Mouse (Mus musculus): ENCODE results near the gene Gm42715. TPM values are rescaled to one million over a fixed set of nuclear protein-coding genes. Genes with fewer than 3 reads are reported as not detected.
A peak's percentile ranks its signal among the peaks of the same experiment; 100 is the strongest.

The Gm42715 gene
- polyA plus RNA-seq, 1 experiment, result 9.5 TPM

GRCm38 (mm10) chr7:127611011-127611410 lies 91.6 kb downstream of the Gm42715 start:
- Histone ChIP-seq H3K27me3 (ENCODE audit: control insufficient read depth, insufficient read depth, low read length) (no peaks in the 10 kb centered on the region), H3K36me3 (ENCODE audit: control insufficient read depth, insufficient read depth, low read length) (peaks cover 22% of the 10 kb centered on the region), H3K4me3 (ENCODE audit: low read depth, low read length) (no peak overlapping the region), H3K27ac (ENCODE audit: insufficient read depth, low read depth, low read length) (no peak overlapping the region), H3K4me1 (ENCODE audit: control insufficient read depth, insufficient read depth, insufficient read length, low read length) (0 out of 2 replicates have a peak, but pooled peaks cover 3% of the 10 kb centered on the region)
- TF ChIP-seq POLR2A (IDR thresholded peaks at IDR 0.05; ENCODE audit: low read depth, low read length), result no peak
- TF ChIP-seq CTCF (IDR thresholded peaks at IDR 0.05; ENCODE audit: extremely low read depth, insufficient read length, insufficient replicate concordance, low read depth, low read length), result no peak
- WGBS, result 96% methylated on average over 29 of the region's 29 CpGs

GRCm38 (mm10) chr7:127611561-127611960 lies 92.2 kb downstream of the Gm42715 start:
- Histone ChIP-seq H3K27me3 (ENCODE audit: control insufficient read depth, insufficient read depth, low read length) (no peaks in the 10 kb centered on the region), H3K36me3 (ENCODE audit: control insufficient read depth, insufficient read depth, low read length) (peaks cover 22% of the 10 kb centered on the region), H3K4me1 (ENCODE audit: control insufficient read depth, insufficient read depth, insufficient read length, low read length) (0 out of 2 replicates have a peak, but pooled peaks cover 3% of the 10 kb centered on the region), H3K4me3 (ENCODE audit: low read depth, low read length) (no peak overlapping the region), H3K27ac (ENCODE audit: insufficient read depth, low read depth, low read length) (no peak overlapping the region)
- 96% methylated on average over 26 of the region's 26 CpGs for WGBS
- no peak for TF ChIP-seq CTCF (IDR thresholded peaks at IDR 0.05; ENCODE audit: extremely low read depth, insufficient read length, insufficient replicate concordance, low read depth, low read length)
- TF ChIP-seq POLR2A (IDR thresholded peaks at IDR 0.05; ENCODE audit: low read depth, low read length), result no peak

- Histone ChIP-seq H3K4me3 (ENCODE audit: low read depth, low read length) (no peak overlapping the region), H3K27ac (ENCODE audit: insufficient read depth, low read depth, low read length) (no peak overlapping the region), H3K4me1 (ENCODE audit: control insufficient read depth, insufficient read depth, insufficient read length, low read length) (0 out of 2 replicates have a peak, but pooled peaks cover 3% of the 10 kb centered on the region), H3K27me3 (ENCODE audit: control insufficient read depth, insufficient read depth, low read length) (no peaks in the 10 kb centered on the region), H3K36me3 (ENCODE audit: control insufficient read depth, insufficient read depth, low read length) (peaks cover 22% of the 10 kb centered on the region)
- TF ChIP-seq POLR2A (IDR thresholded peaks at IDR 0.05; ENCODE audit: low read depth, low read length), result no peak
- no peak for TF ChIP-seq CTCF (IDR thresholded peaks at IDR 0.05; ENCODE audit: extremely low read depth, insufficient read length, insufficient replicate concordance, low read depth, low read length)
- WGBS, result 88% methylated on average over 8 of the region's 8 CpGs
Measured at GRCm38 (mm10) chr7:127613501-127613900, 94.1 kb downstream of the Gm42715 start.

GRCm38 (mm10) chr7:127614091-127614490 lies 94.7 kb downstream of the Gm42715 start:
- 16% methylated on average over 8 of the region's 8 CpGs for WGBS
- Histone ChIP-seq H3K27ac (ENCODE audit: insufficient read depth, low read depth, low read length) (no peak overlapping the region), H3K4me1 (ENCODE audit: control insufficient read depth, insufficient read depth, insufficient read length, low read length) (0 out of 2 replicates have a peak, but pooled peaks cover 3% of the 10 kb centered on the region), H3K27me3 (ENCODE audit: control insufficient read depth, insufficient read depth, low read length) (no peaks in the 10 kb centered on the region), H3K36me3 (ENCODE audit: control insufficient read depth, insufficient read depth, low read length) (peaks cover 22% of the 10 kb centered on the region), H3K4me3 (ENCODE audit: low read depth, low read length) (peak overlapping the region; percentile 98)
- TF ChIP-seq CTCF (IDR thresholded peaks at IDR 0.05; ENCODE audit: extremely low read depth, insufficient read length, insufficient replicate concordance, low read depth, low read length), result no peak

- Histone ChIP-seq H3K27ac (ENCODE audit: insufficient read depth, low read depth, low read length) (no peak overlapping the region), H3K36me3 (ENCODE audit: control insufficient read depth, insufficient read depth, low read length) (peaks cover 22% of the 10 kb centered on the region), H3K27me3 (ENCODE audit: control insufficient read depth, insufficient read depth, low read length) (no peaks in the 10 kb centered on the region), H3K4me3 (ENCODE audit: low read depth, low read length) (peak overlapping the region; percentile 98), H3K4me1 (ENCODE audit: control insufficient read depth, insufficient read depth, insufficient read length, low read length) (0 out of 2 replicates have a peak, but pooled peaks cover 3% of the 10 kb centered on the region)
- WGBS, result under 1% methylated on average over 37 of the region's 44 CpGs
- TF ChIP-seq CTCF (IDR thresholded peaks at IDR 0.05; ENCODE audit: extremely low read depth, insufficient read length, insufficient replicate concordance, low read depth, low read length) (no peak), POLR2A (IDR thresholded peaks at IDR 0.05; ENCODE audit: low read depth, low read length) (no peak)
Measured at GRCm38 (mm10) chr7:127614511-127614890, 95.1 kb downstream of the Gm42715 start.

- H3K4me1 ChIP-seq (ENCODE audit: control insufficient read depth, insufficient read depth, insufficient read length, low read length), result 0 out of 2 replicates have a peak, but pooled peaks cover 3% of the 10 kb centered on the region
- H3K27me3 ChIP-seq (ENCODE audit: control insufficient read depth, insufficient read depth, low read length), result no peaks in the 10 kb centered on the region
- 1% methylated on average over 50 of the region's 50 CpGs for WGBS
- no peak within 1 kb of the TSS for H3K27ac ChIP-seq (ENCODE audit: insufficient read depth, low read depth, low read length)
- H3K4me3 ChIP-seq (ENCODE audit: low read depth, low read length), result peak within 1 kb of the TSS; percentile 98
- H3K36me3 ChIP-seq (ENCODE audit: control insufficient read depth, insufficient read depth, low read length), result peaks cover 18% of the 10 kb centered on the region
- no peak for TF ChIP-seq POLR2A (IDR thresholded peaks at IDR 0.05; ENCODE audit: low read depth, low read length)
- no peak for TF ChIP-seq CTCF (IDR thresholded peaks at IDR 0.05; ENCODE audit: extremely low read depth, insufficient read length, insufficient replicate concordance, low read depth, low read length)
Measured at GRCm38 (mm10) chr7:127614891-127615843, 95.8 kb downstream of the Gm42715 start, which contains the start of gene Zfp629. Gene Zfp629 (minus strand): TSS chr7:127615797.

GRCm38 (mm10) chr7:127616336-127616735 lies 97.0 kb downstream of the Gm42715 start:
- Histone ChIP-seq H3K36me3 (ENCODE audit: control insufficient read depth, insufficient read depth, low read length) (peaks cover 10% of the 10 kb centered on the region), H3K27me3 (ENCODE audit: control insufficient read depth, insufficient read depth, low read length) (no peaks in the 10 kb centered on the region), H3K4me3 (ENCODE audit: low read depth, low read length) (no peak overlapping the region), H3K4me1 (ENCODE audit: control insufficient read depth, insufficient read depth, insufficient read length, low read length) (0 out of 2 replicates have a peak, but pooled peaks cover 3% of the 10 kb centered on the region), H3K27ac (ENCODE audit: insufficient read depth, low read depth, low read length) (no peak overlapping the region)
- TF ChIP-seq POLR2A (IDR thresholded peaks at IDR 0.05; ENCODE audit: low read depth, low read length) (no peak), CTCF (IDR thresholded peaks at IDR 0.05; ENCODE audit: extremely low read depth, insufficient read length, insufficient replicate concordance, low read depth, low read length) (no peak)
- WGBS, result 54% methylated on average over 1 of the region's 1 CpGs

Other genes with a start within 250 kb of the Gm42715 start
- gene Sephs2, start 245.5 kb upstream of the Gm42715 start, polyA plus RNA-seq (2012; rRNA removed), result 44.5 and 81.9 TPM in 2 replicates
- 5.7 and 12.5 TPM in 2 replicates for gene Itgal, start 223.3 kb upstream of the Gm42715 start, polyA plus RNA-seq (2012; rRNA removed)
- 27.3 and 47.4 TPM in 2 replicates for gene Zfp768, start 174.0 kb upstream of the Gm42715 start, polyA plus RNA-seq (2012; rRNA removed)
- gene Zfp747, start 143.5 kb upstream of the Gm42715 start, polyA plus RNA-seq (2012; rRNA removed), result 15.0 and 35.5 TPM in 2 replicates
- gene 9130019O22Rik, start 132.4 kb upstream of the Gm42715 start, polyA plus RNA-seq (2012; rRNA removed), result 4.5 and 7.3 TPM in 2 replicates
- 6.5 and 12.8 TPM in 2 replicates for gene E430018J23Rik, start 126.0 kb upstream of the Gm42715 start, polyA plus RNA-seq (2012; rRNA removed)
- 3.5 and 5.8 TPM in 2 replicates for gene Zfp764, start 112.8 kb upstream of the Gm42715 start, polyA plus RNA-seq (2012; rRNA removed)
- 14.1 and 29.6 TPM in 2 replicates for gene Zfp688, start 97.5 kb upstream of the Gm42715 start, polyA plus RNA-seq (2012; rRNA removed)
- gene Zfp689, start 70.4 kb upstream of the Gm42715 start, polyA plus RNA-seq (2012; rRNA removed), result 2.0 and 2.9 TPM in 2 replicates
- 30.3 and 81.2 TPM in 2 replicates for gene Prr14, start 60.0 kb upstream of the Gm42715 start, polyA plus RNA-seq (2012; rRNA removed)
- gene Fbrs, start 40.4 kb upstream of the Gm42715 start, polyA plus RNA-seq (2012; rRNA removed), result 26.4 and 41.8 TPM in 2 replicates
- 22.6 and 52.6 TPM in 2 replicates for gene Srcap, start 7.6 kb upstream of the Gm42715 start, polyA plus RNA-seq (2012; rRNA removed)
- gene Tmem265, start 41.8 kb downstream of the Gm42715 start, polyA plus RNA-seq (2012; rRNA removed), result 3.0 and 4.8 TPM in 2 replicates
- 23.3 and 43.2 TPM in 2 replicates for gene Phkg2, start 53.8 kb downstream of the Gm42715 start, polyA plus RNA-seq (2012; rRNA removed)
- 1.5 TPM in 2 replicates for gene Ccdc189, start 69.0 kb downstream of the Gm42715 start, polyA plus RNA-seq (2012; rRNA removed)
- 10.6 and 20.6 TPM in 2 replicates for gene Rnf40, start 69.2 kb downstream of the Gm42715 start, polyA plus RNA-seq (2012; rRNA removed)
- gene Zfp629, start 96.2 kb downstream of the Gm42715 start, polyA plus RNA-seq (2012; rRNA removed), result 4.4 and 5.5 TPM in 2 replicates
- 11.1 and 24.6 TPM in 2 replicates for gene Bcl7c, start 189.3 kb downstream of the Gm42715 start, polyA plus RNA-seq (2012; rRNA removed)
- 7.1 and 8.3 TPM in 2 replicates for gene Ctf1, start 193.2 kb downstream of the Gm42715 start, polyA plus RNA-seq (2012; rRNA removed)
- gene Ctf2, start 212.6 kb downstream of the Gm42715 start, polyA plus RNA-seq (2012; rRNA removed), result not detected in 2 replicates
- 23.2 and 53.0 TPM in 2 replicates for gene Fbxl19, start 225.0 kb downstream of the Gm42715 start, polyA plus RNA-seq (2012; rRNA removed)

All from small intestine, adult 2 months (tissue).